ENCODE assay signal across 15 mouse cellular contexts in genomic region chr12:102623827-102624226, GRCm38 (mm10).
DNase-seq lines count a peak whose midpoint lies in the region; ATAC-seq and TF ChIP-seq lines count a peak whose summit lies in the region.
"Had no signal": no experiment of that assay in that cellular context is flagged by ENCODE, and none has a peak within 500 bp of the region (broad histone marks: within the 10 kb centered on the region; RNA-seq: fewer than 3 reads in every experiment).

No protein-coding gene starts in this region.

- H3K4me1 ChIP-seq in kidney, adult 2 months (ENCODE audit: control insufficient read depth, insufficient read depth, low read length): no peaks in the 10 kb centered on the region
- H3K4me1 ChIP-seq in kidney, embryonic 16.5 days (ENCODE audit: insufficient read depth, low read length): peaks cover 14% of the 10 kb centered on the region
- H3K4me1 ChIP-seq in hindbrain, embryonic 10.5 days (replicated peaks): peaks cover 46% of the 10 kb centered on the region

- H3K4me3 ChIP-seq in kidney, adult 2 months (ENCODE audit: insufficient read depth, low read depth, low read length): no peak overlapping the region
- H3K4me3 ChIP-seq in kidney, embryonic 16.5 days (ENCODE audit: low read length): no peak overlapping the region
- H3K4me3 ChIP-seq in hindbrain, embryonic 10.5 days: no peak overlapping the region
- H3K4me3 ChIP-seq: embryonic facial prominence, embryonic 12.5 days; heart, adult 2 months; limb, embryonic 13.5 days; neural tube, embryonic 13.5 days had no signal

- WGBS in kidney, adult 2 months: 65% methylated on average over 9 of the region's 9 CpGs
- 76% methylated on average over 9 of the region's 9 CpGs for WGBS in kidney, embryonic 16.5 days
- 81% methylated on average over 9 of the region's 9 CpGs for WGBS in hindbrain, embryonic 10.5 days

- no peak for TF ChIP-seq POLR2A in kidney, adult 2 months (IDR thresholded peaks at IDR 0.05; ENCODE audit: low read depth, low read length)

- H3K9me3 ChIP-seq in kidney, embryonic 16.5 days (ENCODE audit: low read length): no peaks in the 10 kb centered on the region
- H3K9me3 ChIP-seq in hindbrain, embryonic 10.5 days: no peaks in the 10 kb centered on the region
- H3K9me3 ChIP-seq: embryonic facial prominence, embryonic 12.5 days; limb, embryonic 13.5 days; neural tube, embryonic 13.5 days had no signal

- DNase-seq in cerebellum, adult 11 months: peak; percentile 50
- DNase-seq in cerebellum, postnatal 4 days (ENCODE audit: low spot score in 2 of 2): no peak
- DNase-seq in kidney, adult 2 months: peak; percentile 65
- DNase-seq in gastrocnemius, postnatal 25 days: peak; percentile 47
- peak; percentile 72 for DNase-seq in lung, postnatal 25 days (ENCODE audit: low spot score)
- no peak for DNase-seq in hindbrain, embryonic 10.5 days (ENCODE audit: low spot score)
- no peak for DNase-seq in urinary bladder, postnatal 25 days (ENCODE audit: low spot score)
- DNase-seq: heart, postnatal 36 days; liver, postnatal 0 days; right cerebral cortex, postnatal 25 days had no signal

- H3K27me3 ChIP-seq in kidney, adult 2 months (replicated peaks; ENCODE audit: control insufficient read depth, insufficient read depth, low read length): no peaks in the 10 kb centered on the region
- no peaks in the 10 kb centered on the region for H3K27me3 ChIP-seq in kidney, embryonic 16.5 days (ENCODE audit: insufficient read depth, low read length)
- no peaks in the 10 kb centered on the region for H3K27me3 ChIP-seq in hindbrain, embryonic 10.5 days (ENCODE audit: insufficient read depth, poor library complexity, severe bottlenecking)
- H3K27me3 ChIP-seq: embryonic facial prominence, embryonic 12.5 days; limb, embryonic 13.5 days; neural tube, embryonic 13.5 days had no signal

- no peak overlapping the region for H3K9ac ChIP-seq in kidney, embryonic 16.5 days (replicated peaks; ENCODE audit: low read length)
- H3K9ac ChIP-seq: embryonic facial prominence, embryonic 12.5 days; limb, embryonic 13.5 days; liver, postnatal 0 days; neural tube, embryonic 13.5 days had no signal

- ATAC-seq in kidney, embryonic 16.5 days (ENCODE audit: low FRiP score, low TSS enrichment): no peak
- ATAC-seq: liver, postnatal 0 days had no signal

- no peak overlapping the region for H3K27ac ChIP-seq in kidney, adult 2 months (ENCODE audit: insufficient read depth, low read depth, low read length)
- no peak overlapping the region for H3K27ac ChIP-seq in kidney, embryonic 16.5 days (ENCODE audit: low read length)
- no peak overlapping the region for H3K27ac ChIP-seq in hindbrain, embryonic 10.5 days
- H3K27ac ChIP-seq: embryonic facial prominence, embryonic 12.5 days; heart, adult 2 months; limb, embryonic 13.5 days; neural tube, embryonic 13.5 days had no signal

- TF ChIP-seq CTCF in kidney, adult 2 months (conservative IDR thresholded peaks at IDR 0.05; ENCODE audit: insufficient read depth, insufficient read length, low read depth, low read length): no peak

- no peaks in the 10 kb centered on the region for H3K36me3 ChIP-seq in kidney, adult 2 months (ENCODE audit: control insufficient read depth, insufficient read depth, low read length)
- H3K36me3 ChIP-seq in kidney, embryonic 16.5 days (ENCODE audit: insufficient read depth, low read length): no peaks in the 10 kb centered on the region
- 0 out of 2 replicates have a peak, but pooled peaks cover 10% of the 10 kb centered on the region for H3K36me3 ChIP-seq in hindbrain, embryonic 10.5 days
- H3K36me3 ChIP-seq: limb, embryonic 13.5 days had no signal

- H3K4me2 ChIP-seq in kidney, embryonic 16.5 days (replicated peaks; ENCODE audit: low read depth, low read length): no peak overlapping the region
- H3K4me2 ChIP-seq: embryonic facial prominence, embryonic 12.5 days; limb, embryonic 13.5 days; neural tube, embryonic 13.5 days had no signal

Comparison
In these comparisons a context has a peak if more than half of its experiments do, and no peak if none do; other contexts are left out.
1. DNase-seq: peak in cerebellum, adult 11 months (single experiment), kidney, adult 2 months (single experiment), gastrocnemius, postnatal 25 days (single experiment) and lung, postnatal 25 days (single experiment); none in cerebellum, postnatal 4 days (0 of 2), hindbrain, embryonic 10.5 days (single experiment) and urinary bladder, postnatal 25 days (single experiment).